ENCODE assay signal across 8 mouse cellular contexts in genomic region chr9:122294242-122294881, GRCm38 (mm10). TPM values are rescaled to one million over a fixed set of nuclear protein-coding genes. Genes with fewer than 3 reads are reported as not detected.
DNase-seq lines count a peak whose midpoint lies in the region; ATAC-seq lines count a peak whose summit lies in the region.

Ano10 (minus strand) TSS chr9:122294423.

- H3K9me3 ChIP-seq in forebrain, embryonic 14.5 days (replicated peaks; ENCODE audit: control insufficient read depth, low read length), result no peaks in the 10 kb centered on the region
- H3K9me3 ChIP-seq in neural tube, embryonic 15.5 days (replicated peaks), result no peaks in the 10 kb centered on the region

- H3K9ac ChIP-seq in forebrain, embryonic 14.5 days (ENCODE audit: low read length), result peak within 1 kb of the TSS; percentile 83
- H3K9ac ChIP-seq in neural tube, embryonic 15.5 days (replicated peaks), result peak within 1 kb of the TSS; percentile 88

- H3K4me1 ChIP-seq in forebrain, embryonic 14.5 days (ENCODE audit: control insufficient read depth, insufficient read depth, low read length), result peaks cover 7% of the 10 kb centered on the region; the same call in 1 of the 2 replicates
- H3K4me1 ChIP-seq in neural tube, embryonic 15.5 days, result peaks cover 12% of the 10 kb centered on the region

- H3K36me3 ChIP-seq in forebrain, embryonic 14.5 days (ENCODE audit: control insufficient read depth, insufficient read depth, low read length), result no peaks in the 10 kb centered on the region
- H3K36me3 ChIP-seq in neural tube, embryonic 15.5 days, result no peaks in the 10 kb centered on the region

- peak within 1 kb of the TSS; percentile 63 for H3K4me2 ChIP-seq in forebrain, embryonic 14.5 days (ENCODE audit: low read length)
- peak within 1 kb of the TSS; percentile 69 for H3K4me2 ChIP-seq in neural tube, embryonic 15.5 days

- H3K27me3 ChIP-seq in forebrain, embryonic 14.5 days (replicated peaks; ENCODE audit: control insufficient read depth, insufficient read depth, low read length), result no peaks in the 10 kb centered on the region
- H3K27me3 ChIP-seq in neural tube, embryonic 15.5 days (replicated peaks), result no peaks in the 10 kb centered on the region

- WGBS in forebrain, embryonic 14.5 days, result under 1% methylated on average over 42 of the region's 51 CpGs
- WGBS in neural tube, embryonic 15.5 days, result under 1% methylated on average over 49 of the region's 51 CpGs

- peak; percentile 96 for ATAC-seq in forebrain, embryonic 14.5 days
- ATAC-seq in neural tube, embryonic 15.5 days (ENCODE audit: low FRiP score), result peak; percentile 96

- peak within 1 kb of the TSS; percentile 75 for H3K4me3 ChIP-seq in forebrain, embryonic 14.5 days (ENCODE audit: low read depth, low read length)
- peak within 1 kb of the TSS; percentile 68 for H3K4me3 ChIP-seq in neural tube, embryonic 15.5 days (replicated peaks)

- intact Hi-C loops in heart, postnatal 14 days (cut with DNase I), result no loop called here

- peak; percentile 98 for DNase-seq in ES-CJ7 (ENCODE audit: low read depth, low spot score)
- DNase-seq in cerebellum, adult 11 months, result peak; percentile 96
- DNase-seq in forebrain, embryonic 14.5 days (ENCODE audit: low spot score), result peak; percentile 99
- DNase-seq in heart, postnatal 14 days, result peak; percentile 94 to 97
- DNase-seq in layer of hippocampus, adult 11-12 months (ENCODE audit: low spot score), result peak; percentile 98
- DNase-seq in lung, adult 18-20 months, result peak; percentile 99
- peak; percentile 98 for DNase-seq in testis, postnatal 14 days (ENCODE audit: low spot score)

- H3K27ac ChIP-seq in forebrain, embryonic 14.5 days (ENCODE audit: low read depth, low read length), result peak within 1 kb of the TSS; percentile 71; the same call in 1 of the 2 replicates
- peak within 1 kb of the TSS; percentile 80 for H3K27ac ChIP-seq in neural tube, embryonic 15.5 days (replicated peaks)

RNA-seq across cellular contexts. Expression of gene Ano10, which starts in this region (rescaled TPM):
- polyA plus RNA-seq in forebrain, embryonic 14.5 days (2014; fragmentation: Nextera tagmentation; extraction: Ambion mirVana), result 42.4 and 45.2 TPM in 2 replicates
- total RNA-seq in heart, postnatal 14 days (2021), result 10 to 100 TPM; 34.4 to 35.9 TPM
- 41.6 and 43.0 TPM in 2 replicates for polyA plus RNA-seq in neural tube, embryonic 15.5 days (2015; fragmentation: Nextera tagmentation; extraction: Ambion mirVana)

Comparison
In these comparisons a context has a peak if more than half of its experiments do, and no peak if none do; other contexts are left out.
1. Peak in every context shown above with its lines: DNase-seq, ATAC-seq, H3K4me3 ChIP-seq and H3K27ac ChIP-seq.